ENCODE assay signal across 25 mouse cellular contexts in the genomic region with DNA sequence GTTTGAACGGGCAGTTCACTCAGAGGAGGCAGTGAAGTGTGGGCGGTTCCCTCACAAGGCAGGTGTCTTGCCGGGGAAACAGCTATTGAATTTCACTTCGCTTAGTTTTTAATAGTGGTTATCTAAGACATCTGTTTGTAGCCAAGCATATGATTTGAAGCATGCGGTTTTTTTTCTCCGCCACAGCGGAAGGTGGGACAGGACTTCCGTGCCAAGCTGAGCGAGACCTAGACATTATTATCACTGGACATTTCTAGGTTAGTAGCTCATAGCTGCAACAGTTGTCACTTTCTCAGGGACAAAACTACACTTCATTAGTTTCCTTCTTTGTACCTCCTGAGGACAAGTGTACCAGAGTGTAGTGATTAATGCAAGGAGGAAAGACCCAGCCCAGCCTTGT. TPM values are rescaled to one million over a fixed set of nuclear protein-coding genes. Genes with fewer than 3 reads are reported as not detected.
DNase-seq lines count a peak whose midpoint lies in the region; ATAC-seq lines count a peak whose summit lies in the region.
"Had no signal": no experiment of that assay in that cellular context is flagged by ENCODE, and none has a peak within 500 bp of the region (broad histone marks: within the 10 kb centered on the region; RNA-seq: fewer than 3 reads in every experiment).

No protein-coding gene starts in this region.

- no peaks in the 10 kb centered on the region for H3K36me3 ChIP-seq in embryonic facial prominence, embryonic 13.5 days
- H3K36me3 ChIP-seq in embryonic facial prominence, embryonic 10.5 days (replicated peaks), result no peaks in the 10 kb centered on the region
- H3K36me3 ChIP-seq in kidney, embryonic 14.5 days (ENCODE audit: control insufficient read depth, insufficient read depth, low read length), result no peaks in the 10 kb centered on the region
- H3K36me3 ChIP-seq in embryonic facial prominence, embryonic 14.5 days (ENCODE audit: control insufficient read depth, insufficient read depth, low read length), result no peaks in the 10 kb centered on the region
- H3K36me3 ChIP-seq: embryonic facial prominence, embryonic 15.5 days; forebrain, embryonic 10.5 days; heart, embryonic 12.5 days; hindbrain, embryonic 15.5 days had no signal

- no peaks in the 10 kb centered on the region for H3K4me1 ChIP-seq in embryonic facial prominence, embryonic 13.5 days
- no peaks in the 10 kb centered on the region for H3K4me1 ChIP-seq in embryonic facial prominence, embryonic 10.5 days
- no peaks in the 10 kb centered on the region for H3K4me1 ChIP-seq in kidney, embryonic 14.5 days (ENCODE audit: control insufficient read depth, insufficient read depth, low read length)
- H3K4me1 ChIP-seq in embryonic facial prominence, embryonic 14.5 days (ENCODE audit: control insufficient read depth, insufficient read depth, low read length), result no peaks in the 10 kb centered on the region
- H3K4me1 ChIP-seq: embryonic facial prominence, embryonic 15.5 days; forebrain, embryonic 10.5 days; heart, embryonic 12.5 days; hindbrain, embryonic 15.5 days had no signal

- no peak overlapping the region for H3K4me3 ChIP-seq in embryonic facial prominence, embryonic 13.5 days
- H3K4me3 ChIP-seq in embryonic facial prominence, embryonic 10.5 days, result no peak overlapping the region
- H3K4me3 ChIP-seq in kidney, embryonic 14.5 days (ENCODE audit: low read length), result no peak overlapping the region
- H3K4me3 ChIP-seq in embryonic facial prominence, embryonic 14.5 days (ENCODE audit: low read depth, low read length), result no peak overlapping the region
- H3K4me3 ChIP-seq: embryonic facial prominence, embryonic 15.5 days; erythroblast, embryonic 14.5 days; forebrain, embryonic 10.5 days; heart, embryonic 12.5 days; hindbrain, embryonic 15.5 days had no signal

- no peaks in the 10 kb centered on the region for H3K27me3 ChIP-seq in embryonic facial prominence, embryonic 13.5 days
- no peaks in the 10 kb centered on the region for H3K27me3 ChIP-seq in embryonic facial prominence, embryonic 10.5 days (replicated peaks; ENCODE audit: low read depth, poor library complexity, severe bottlenecking)
- H3K27me3 ChIP-seq in kidney, embryonic 14.5 days (ENCODE audit: control insufficient read depth, insufficient read depth, low read length), result no peaks in the 10 kb centered on the region
- no peaks in the 10 kb centered on the region for H3K27me3 ChIP-seq in embryonic facial prominence, embryonic 14.5 days (replicated peaks; ENCODE audit: control insufficient read depth, insufficient read depth, low read length)
- H3K27me3 ChIP-seq: embryonic facial prominence, embryonic 15.5 days; hindbrain, embryonic 15.5 days had no signal

- intact Hi-C loops in heart, postnatal 36 days (cut with DNase I), result no loop called here

- H3K9ac ChIP-seq in embryonic facial prominence, embryonic 13.5 days, result no peak overlapping the region
- H3K9ac ChIP-seq in kidney, embryonic 14.5 days (ENCODE audit: low read depth, low read length), result no peak overlapping the region
- no peak overlapping the region for H3K9ac ChIP-seq in embryonic facial prominence, embryonic 14.5 days (ENCODE audit: low read depth, low read length)
- H3K9ac ChIP-seq: embryonic facial prominence, embryonic 15.5 days; heart, embryonic 12.5 days; hindbrain, embryonic 15.5 days had no signal

- WGBS in embryonic facial prominence, embryonic 13.5 days, result 38% methylated on average over 9 of the region's 9 CpGs
- WGBS in embryonic facial prominence, embryonic 10.5 days, result 79% methylated on average over 9 of the region's 9 CpGs
- 40% methylated on average over 9 of the region's 9 CpGs for WGBS in kidney, embryonic 14.5 days
- WGBS in embryonic facial prominence, embryonic 14.5 days, result 54% methylated on average over 9 of the region's 9 CpGs

- H3K4me2 ChIP-seq in embryonic facial prominence, embryonic 13.5 days, result 0 out of 2 replicates have a peak overlapping the region, but pooled peaks have one; percentile 5
- H3K4me2 ChIP-seq in kidney, embryonic 14.5 days (replicated peaks; ENCODE audit: low read depth, low read length), result peak overlapping the region; percentile 21; the same call in 1 of the 2 replicates
- H3K4me2 ChIP-seq in embryonic facial prominence, embryonic 14.5 days (ENCODE audit: low read depth, low read length), result no peak overlapping the region
- H3K4me2 ChIP-seq: embryonic facial prominence, embryonic 15.5 days; heart, embryonic 12.5 days; hindbrain, embryonic 15.5 days had no signal

- no peak overlapping the region for H3K27ac ChIP-seq in embryonic facial prominence, embryonic 13.5 days
- no peak overlapping the region for H3K27ac ChIP-seq in embryonic facial prominence, embryonic 10.5 days (replicated peaks)
- H3K27ac ChIP-seq in kidney, embryonic 14.5 days (ENCODE audit: low read depth, low read length), result no peak overlapping the region
- no peak overlapping the region for H3K27ac ChIP-seq in embryonic facial prominence, embryonic 14.5 days (replicated peaks; ENCODE audit: low read depth, low read length)
- H3K27ac ChIP-seq: embryonic facial prominence, embryonic 15.5 days; forebrain, embryonic 10.5 days; hindbrain, embryonic 15.5 days had no signal

- H3K9me3 ChIP-seq in embryonic facial prominence, embryonic 13.5 days, result no peaks in the 10 kb centered on the region
- no peaks in the 10 kb centered on the region for H3K9me3 ChIP-seq in embryonic facial prominence, embryonic 10.5 days
- no peaks in the 10 kb centered on the region for H3K9me3 ChIP-seq in kidney, embryonic 14.5 days (ENCODE audit: control insufficient read depth, low read length)
- no peaks in the 10 kb centered on the region for H3K9me3 ChIP-seq in embryonic facial prominence, embryonic 14.5 days (ENCODE audit: control insufficient read depth, low read length)
- H3K9me3 ChIP-seq: embryonic facial prominence, embryonic 15.5 days; forebrain, embryonic 10.5 days; heart, embryonic 12.5 days; hindbrain, embryonic 15.5 days had no signal

- DNase-seq in embryonic facial prominence, embryonic 10.5 days (ENCODE audit: low spot score), result no peak
- DNase-seq in kidney, adult 9 months, result no peak
- DNase-seq in A20 (ENCODE audit: low read depth, low spot score), result peak; percentile 82
- DNase-seq in embryonic facial prominence, embryonic 14.5 days (ENCODE audit: low spot score), result peak; percentile 22
- DNase-seq in heart, postnatal 36 days, result no peak
- DNase-seq in adrenal gland, postnatal 4 days (ENCODE audit: low spot score in 2 of 2), result no peak
- DNase-seq: adrenal gland, postnatal 10 days; cerebellum, adult 11-12 months; cerebellum, adult 9-10 months; cerebellum, postnatal 25 days; gastrocnemius, postnatal 25 days had no signal

- no peak for ATAC-seq in embryonic facial prominence, embryonic 13.5 days (ENCODE audit: insufficient number of reproducible peaks, insufficient read depth, low FRiP score, low TSS enrichment, low read depth)
- ATAC-seq in kidney, embryonic 14.5 days (ENCODE audit: low FRiP score, low TSS enrichment), result no peak
- ATAC-seq in embryonic facial prominence, embryonic 14.5 days (ENCODE audit: low read depth), result peak; percentile 30; the same call in 1 of the 2 replicates
- ATAC-seq: forebrain, embryonic 14.5 days had no signal

RNA-seq across cellular contexts. Expression of a gene that starts 36.3 kb away (rescaled TPM):
- 0.15 and 0.48 TPM in 2 replicates for polyA plus RNA-seq in embryonic facial prominence, embryonic 13.5 days (2015; fragmentation: Nextera tagmentation; extraction: Ambion mirVana)
- polyA plus RNA-seq in embryonic facial prominence, embryonic 10.5 days (2016; fragmentation: Nextera tagmentation; extraction: Ambion mirVana), result not detected in 2 replicates
- 0.09 and 0.23 TPM in 2 replicates for polyA plus RNA-seq in kidney, embryonic 14.5 days (2014; fragmentation: Nextera tagmentation; extraction: Ambion mirVana)
- 0.90 and 1.9 TPM in 2 replicates for polyA plus RNA-seq in embryonic facial prominence, embryonic 14.5 days (2014; fragmentation: Nextera tagmentation; extraction: Ambion mirVana)
- not detected for total RNA-seq in heart, postnatal 36 days (2021)
- total RNA-seq in adrenal gland, postnatal 4 days (2021), result under 1 TPM; 0.23 to 0.25 TPM
- total RNA-seq: adrenal gland, postnatal 10 days; gastrocnemius, postnatal 25 days; granulocyte monocyte progenitor cell, adult 5-6 weeks; heart, adult 8-10 months; heart, postnatal 25 days had no signal
- polyA plus RNA-seq: C2C12; erythroblast, embryonic 14.5 days; forebrain, embryonic 10.5 days; forebrain, embryonic 14.5 days; heart, embryonic 12.5 days; heart, embryonic 16.5 days; hindbrain, embryonic 11.5 days had no signal

RNA-seq across cellular contexts. Expression of a gene that starts 38.6 kb away (rescaled TPM):
- 28.6 and 30.8 TPM in 2 replicates for polyA plus RNA-seq in embryonic facial prominence, embryonic 13.5 days (2015; fragmentation: Nextera tagmentation; extraction: Ambion mirVana)
- 46.6 and 46.8 TPM in 2 replicates for polyA plus RNA-seq in embryonic facial prominence, embryonic 10.5 days (2016; fragmentation: Nextera tagmentation; extraction: Ambion mirVana)
- 21.0 and 29.8 TPM in 2 replicates for polyA plus RNA-seq in kidney, embryonic 14.5 days (2014; fragmentation: Nextera tagmentation; extraction: Ambion mirVana)
- 25.7 and 26.4 TPM in 2 replicates for polyA plus RNA-seq in embryonic facial prominence, embryonic 14.5 days (2014; fragmentation: Nextera tagmentation; extraction: Ambion mirVana)
- 10 to 100 TPM; 14.7 to 18.2 TPM for total RNA-seq in heart, postnatal 36 days (2021)
- total RNA-seq in adrenal gland, postnatal 4 days (2021), result 10 to 100 TPM; 38.0 to 38.1 TPM
- polyA plus RNA-seq: erythroblast, embryonic 14.5 days had no signal

Comparison
In these comparisons a context has a peak if more than half of its experiments do, and no peak if none do; other contexts are left out.
1. DNase-seq: peak in A20 (single experiment) and embryonic facial prominence, embryonic 14.5 days (single experiment); none in embryonic facial prominence, embryonic 10.5 days (single experiment), kidney, adult 9 months (single experiment), heart, postnatal 36 days (0 of 2) and adrenal gland, postnatal 4 days (0 of 2).